Mouse (Mus musculus): ENCODE results near the gene Ubac2.

- TF ChIP-seq TAL1 (conservative IDR thresholded peaks at IDR 0.05; ENCODE audit: low read depth, low read length) = no peak
- TF ChIP-seq CTCF (IDR thresholded peaks at IDR 0.05; ENCODE audit: low read depth, low read length) = no peak
- TF ChIP-seq GATA1 (IDR thresholded peaks at IDR 0.05; ENCODE audit: borderline replicate concordance, low read length) = no peak
- TF ChIP-seq GATA2 (IDR thresholded peaks at IDR 0.05; ENCODE audit: borderline replicate concordance, low read depth, low read length) = no peak
These were observed 37.2 kb downstream of the Ubac2 start, which contains the start of gene Gpr18 for GRCm38 (mm10) chr14:121915621-121916020.
